Mouse (Mus musculus): ENCODE measurements around the gene Rubcn. TPM values are rescaled to one million over a fixed set of nuclear protein-coding genes. Genes with fewer than 3 reads are reported as not detected.
"Not testable (repeated sequence)": the region's sequence is repeated elsewhere in the genome, so short reads cannot be mapped to it uniquely, and the experiment has no call there.

Rubcn gene
- total RNA-seq (2021): 32.6 and 36.4 TPM in 2 replicates
- long read RNA-seq, full-length matches to known transcripts: 5 of 9 reads
- long read RNA-seq, partial matches to known transcripts: 2 of 9 reads
- long read RNA-seq, other reads (novel, unspliced or antisense): 2 of 9 reads

GRCm38 (mm10) chr16:32877343-32878156, at the start of gene Rubcn, which contains the start of gene Fyttd1:
Gene Rubcn, minus strand, starts transcription at chr16:32877766.
Gene Fyttd1, plus strand, starts transcription at chr16:32877500.
- DNase-seq: peak; percentile 97

GRCm38 (mm10) chr16:32927044-32927443, 49.5 kb upstream of the Rubcn start:
- DNase-seq: no peak

GRCm38 (mm10) chr16:32926629-32927028, 49.1 kb upstream of the Rubcn start:
- DNase-seq: not testable (repeated sequence)

- DNase-seq: no peak
Measured at GRCm38 (mm10) chr16:32915292-32916068, 37.9 kb upstream of the Rubcn start.

GRCm38 (mm10) chr16:32913937-32914881, 36.6 kb upstream of the Rubcn start, which contains the start of gene Lrch3:
Gene Lrch3, plus strand, starts transcription at chr16:32914100.
- peak; percentile 98 for DNase-seq

DNA sequence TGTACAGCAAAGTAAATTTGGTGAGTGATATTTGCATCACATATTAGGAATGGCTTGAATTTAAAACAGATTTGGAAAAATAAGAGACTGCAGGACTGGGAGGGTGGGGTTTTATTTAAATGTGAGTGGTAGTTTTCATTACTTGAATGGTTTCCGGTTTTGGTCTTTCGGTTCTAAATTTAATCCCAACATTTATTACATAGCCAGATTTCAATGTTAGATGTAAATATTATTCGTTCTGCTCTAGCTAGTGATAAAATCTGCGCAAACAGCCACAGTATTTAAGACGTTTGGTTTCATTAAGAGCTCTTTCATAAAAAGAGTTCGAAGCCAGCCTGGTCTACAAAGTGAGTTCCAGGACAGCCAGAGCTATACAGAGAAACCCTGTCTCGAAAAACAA, 35.6 kb upstream of the Rubcn start:
- no peak for DNase-seq

GRCm38 (mm10) chr16:32906727-32907126, 29.2 kb upstream of the Rubcn start:
- DNase-seq: peak; percentile 50

DNA sequence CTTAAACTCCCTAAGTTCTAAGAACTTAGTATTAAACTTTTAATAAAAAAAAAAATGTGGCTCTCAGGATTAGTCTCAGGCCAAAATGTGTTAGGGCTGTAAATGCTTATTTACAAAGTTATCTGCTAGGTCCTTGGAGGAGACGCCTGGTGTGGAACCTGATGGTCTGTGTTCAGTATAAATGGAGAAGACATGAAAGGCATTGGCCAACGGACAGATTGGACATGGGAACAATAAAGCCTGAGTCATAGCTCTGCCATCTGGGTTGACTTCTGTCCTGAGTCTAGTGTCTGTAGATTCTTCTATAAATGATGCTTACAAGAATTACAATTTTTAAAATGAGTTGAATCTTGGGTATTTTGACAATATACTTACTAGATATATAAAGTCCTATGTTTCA, 28.6 kb upstream of the Rubcn start:
- DNase-seq: no peak

DNA sequence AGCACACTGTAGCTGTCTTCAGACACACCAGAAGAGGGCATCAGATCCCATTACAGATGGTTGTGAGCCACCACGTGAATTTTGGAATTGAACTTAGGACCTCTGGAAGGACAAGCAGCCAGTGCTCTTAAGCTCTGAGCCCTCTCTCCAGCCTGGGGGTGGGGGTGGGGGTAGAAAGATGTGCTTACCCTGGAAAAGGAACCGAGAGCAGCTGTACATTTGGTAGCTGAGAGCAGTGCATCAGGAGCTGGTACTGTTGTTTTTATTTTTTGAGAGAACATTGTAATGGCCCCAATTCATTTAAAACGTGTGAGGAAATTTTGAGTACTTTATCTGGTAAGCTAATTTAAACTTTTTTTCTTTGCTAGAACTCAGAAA, 24.5 kb upstream of the Rubcn start:
- DNase-seq: no peak

- DNase-seq: no peak
Measured at GRCm38 (mm10) chr16:32901360-32902050, 23.9 kb upstream of the Rubcn start.

- DNase-seq: no peak
Measured at GRCm38 (mm10) chr16:32896126-32896525, 18.6 kb upstream of the Rubcn start.

- DNase-seq: no peak
Measured at GRCm38 (mm10) chr16:32889881-32890280, 12.3 kb upstream of the Rubcn start.

DNA sequence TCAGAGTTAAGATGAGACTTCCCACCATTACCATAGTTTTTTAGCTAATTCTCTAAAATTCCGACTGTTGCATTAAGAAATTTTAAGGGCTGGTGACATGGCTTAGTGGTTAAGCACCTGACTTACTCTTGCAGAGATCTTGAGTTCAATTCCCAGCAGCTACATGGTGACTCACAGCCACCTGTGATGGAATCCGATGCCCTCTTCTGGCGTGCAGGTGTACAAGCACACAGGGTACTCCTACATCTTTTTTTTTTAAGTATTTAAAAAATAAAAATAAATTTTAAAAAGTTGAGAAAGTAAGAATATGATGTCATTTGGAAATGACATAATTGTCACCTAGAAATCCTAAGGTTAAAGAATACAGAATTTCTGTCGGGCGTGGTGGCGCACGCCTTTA, 10.4 kb upstream of the Rubcn start:
- DNase-seq: no peak

DNA sequence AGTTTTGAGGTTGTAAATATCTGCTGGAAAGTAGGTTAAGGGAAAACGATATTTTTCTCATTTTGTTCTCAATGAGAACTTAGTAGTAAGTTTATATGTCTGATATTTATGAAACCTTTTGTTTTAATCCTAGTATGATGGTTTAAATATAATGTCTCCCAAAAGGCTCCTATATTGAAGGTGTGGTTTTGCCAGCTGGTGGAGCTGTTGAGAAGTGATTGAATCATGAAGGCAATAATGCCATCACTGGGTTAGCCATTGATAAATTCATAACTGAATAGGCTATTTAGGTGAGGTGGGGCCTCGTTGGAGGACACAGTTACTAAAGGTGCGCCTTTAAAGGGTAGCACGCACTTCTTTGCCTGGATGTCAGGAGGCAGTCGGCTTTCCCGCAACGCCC, 4.0 kb upstream of the Rubcn start:
- DNase-seq: no peak

DNA sequence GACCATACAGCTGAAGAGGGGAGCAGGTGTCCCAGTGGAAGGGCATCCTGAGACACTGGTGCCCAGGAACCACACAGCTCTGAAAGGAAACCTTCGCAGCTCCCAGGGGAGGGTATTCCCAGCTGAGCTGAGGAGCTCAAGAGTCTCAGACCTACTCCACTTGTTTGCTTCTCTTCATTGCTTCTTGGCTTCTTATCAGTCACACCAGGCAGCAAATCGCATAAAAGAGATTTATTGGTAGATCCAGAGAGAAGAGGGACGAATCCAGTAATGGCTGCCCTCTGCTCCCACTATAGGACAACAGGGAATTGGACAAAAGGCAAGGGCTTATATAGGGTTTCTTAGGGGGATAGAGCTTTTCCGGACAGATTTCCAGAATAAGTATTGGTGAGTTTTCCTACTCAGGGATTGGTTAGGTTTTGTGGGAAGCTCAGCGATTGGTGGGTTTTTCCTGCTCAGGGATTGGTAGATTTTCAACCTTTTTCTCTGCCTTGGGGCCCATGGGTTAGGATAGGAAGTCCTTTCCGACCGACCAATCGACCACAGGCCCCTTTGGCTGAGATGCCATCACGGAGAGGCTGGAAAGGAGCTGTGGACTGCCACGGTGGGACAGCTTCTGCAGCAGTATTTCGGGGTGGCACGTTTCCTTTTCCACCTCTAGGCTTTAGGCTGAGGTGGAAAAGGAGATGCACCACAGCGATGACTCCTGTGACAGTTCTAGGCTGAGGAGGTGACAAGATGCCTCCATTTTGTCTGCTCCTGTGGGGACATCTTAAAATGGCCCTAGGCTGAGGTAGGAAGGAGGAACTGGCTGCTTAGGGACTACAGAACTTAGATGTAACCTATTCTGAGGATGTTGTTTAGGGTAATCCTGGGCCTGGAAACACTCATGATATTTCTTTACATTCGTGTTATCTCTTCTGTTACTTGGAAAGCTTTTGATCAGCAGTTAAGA, 1.7 kb upstream of the Rubcn start:
- DNase-seq: no peak

- DNase-seq: no peak
Measured at GRCm38 (mm10) chr16:32878157-32878598, 612 bp upstream of the Rubcn start.

DNA sequence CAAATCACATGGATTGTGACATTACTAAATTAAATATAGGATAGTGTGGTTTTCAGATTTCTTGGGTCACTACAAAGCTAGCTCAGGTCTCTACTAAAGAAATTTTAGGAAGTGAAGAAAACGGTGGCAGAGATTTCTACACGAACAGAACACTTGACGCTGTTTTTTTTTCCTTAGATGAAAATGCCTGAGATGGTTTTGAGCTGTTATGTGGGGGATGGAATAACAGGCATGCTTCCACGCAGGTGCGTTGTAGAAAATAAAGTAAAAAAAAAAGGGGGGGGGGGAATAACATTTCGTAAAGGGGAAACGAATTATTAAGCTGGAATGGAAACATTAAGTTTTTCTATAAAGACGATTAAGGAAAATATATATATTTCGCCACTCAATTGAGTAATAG, 735 bp downstream of the Rubcn start:
- no peak for DNase-seq

DNA sequence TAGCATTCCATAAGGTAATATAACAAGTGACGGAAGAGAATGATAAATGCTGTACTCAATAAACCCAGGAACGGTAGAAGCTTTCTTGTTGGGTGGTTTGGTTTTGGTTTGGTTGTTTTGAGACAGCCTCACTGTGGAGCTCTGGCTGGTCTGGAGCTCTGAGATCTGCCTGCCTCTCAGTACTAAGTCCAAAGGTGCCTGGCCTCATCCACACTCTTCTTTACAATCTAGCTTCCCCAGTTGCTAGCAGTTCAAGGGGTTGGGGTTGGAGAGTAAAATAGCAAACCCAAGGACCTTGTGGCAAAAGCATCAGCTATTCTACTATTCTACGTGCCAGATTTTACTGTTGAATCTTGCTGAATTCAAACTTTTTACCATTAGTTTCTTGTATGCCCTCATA, 1.7 kb downstream of the Rubcn start:
- DNase-seq: no peak

DNA sequence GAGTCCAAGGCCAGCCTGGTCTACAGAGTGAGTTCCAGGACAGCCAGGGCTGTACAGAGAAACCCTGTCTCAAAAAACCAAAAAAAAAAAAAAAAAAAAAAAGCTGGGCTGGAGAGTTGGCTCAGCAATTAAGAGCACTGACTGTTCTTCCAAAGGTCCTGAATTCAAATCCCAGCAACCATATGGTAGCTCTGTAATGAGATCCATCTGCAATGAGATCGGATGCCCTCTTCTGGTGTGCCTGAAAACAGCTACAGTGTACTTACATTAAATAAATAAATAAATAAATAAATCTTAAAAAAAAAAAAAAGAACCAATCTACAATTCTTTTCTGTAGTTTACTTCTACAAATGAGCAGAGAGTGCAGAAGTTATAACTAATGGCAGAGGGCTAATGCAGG, 2.3 kb downstream of the Rubcn start:
- DNase-seq: not testable (repeated sequence)

GRCm38 (mm10) chr16:32873366-32873765, 4.2 kb downstream of the Rubcn start:
- no peak for DNase-seq
